Mouse (Mus musculus): Measurements from ENCODE around the gene Dynll1. TPM values are rescaled to one million over a fixed set of nuclear protein-coding genes. Genes with fewer than 3 reads are reported as not detected.

Dynll1 gene
- 1,455 and 1,701 TPM in 2 replicates for polyA plus RNA-seq (2016; fragmentation: Nextera tagmentation; extraction: Ambion mirVana)

GRCm38 (mm10) chr5:115300792-115301614, at the start of gene Dynll1:
Gene Dynll1, minus strand, starts transcription at chr5:115300999.
- peaks cover 27% of the 10 kb centered on the region for H3K4me1 ChIP-seq
- no peaks in the 10 kb centered on the region for H3K9me3 ChIP-seq
- peak within 1 kb of the TSS; percentile 92 for H3K27ac ChIP-seq
- under 1% methylated on average over 66 of the region's 66 CpGs for WGBS
- peak; percentile 99 for DNase-seq (ENCODE audit: low spot score)
- H3K36me3 ChIP-seq = peaks cover 33% of the 10 kb centered on the region
- H3K27me3 ChIP-seq (ENCODE audit: insufficient read depth, poor library complexity, severe bottlenecking) = no peaks in the 10 kb centered on the region
- peak within 1 kb of the TSS; percentile 85 for H3K4me3 ChIP-seq

- Histone ChIP-seq H3K4me1 (peaks cover 9% of the 10 kb centered on the region), H3K27me3 (ENCODE audit: insufficient read depth, poor library complexity, severe bottlenecking) (no peaks in the 10 kb centered on the region), H3K9me3 (no peaks in the 10 kb centered on the region), H3K36me3 (peaks cover 28% of the 10 kb centered on the region), H3K27ac (peak overlapping the region; percentile 92), H3K4me3 (peak overlapping the region; percentile 94)
- under 1% methylated on average over 18 of the region's 18 CpGs for WGBS
- DNase-seq (ENCODE audit: low spot score) = no peak
These were observed 48.4 kb upstream of the Dynll1 start for GRCm38 (mm10) chr5:115349225-115349555.

- Histone ChIP-seq H3K9me3 (no peaks in the 10 kb centered on the region), H3K4me3 (peak within 1 kb of the TSS; percentile 94), H3K4me1 (peaks cover 9% of the 10 kb centered on the region), H3K27ac (peak within 1 kb of the TSS; percentile 92), H3K27me3 (ENCODE audit: insufficient read depth, poor library complexity, severe bottlenecking) (no peaks in the 10 kb centered on the region), H3K36me3 (peaks cover 33% of the 10 kb centered on the region)
- under 1% methylated on average over 74 of the region's 74 CpGs for WGBS
- DNase-seq (ENCODE audit: low spot score) = peak; percentile 99
These were observed 47.9 kb upstream of the Dynll1 start, which contains the start of gene Cox6a1 for GRCm38 (mm10) chr5:115348546-115349224. Gene Cox6a1, minus strand, starts transcription at chr5:115348981.

GRCm38 (mm10) chr5:115347564-115347963, 46.8 kb upstream of the Dynll1 start:
- H3K27me3 ChIP-seq (ENCODE audit: insufficient read depth, poor library complexity, severe bottlenecking) = no peaks in the 10 kb centered on the region
- H3K4me3 ChIP-seq = peak overlapping the region; percentile 94
- peaks cover 9% of the 10 kb centered on the region for H3K4me1 ChIP-seq
- peak; percentile 93 for DNase-seq (ENCODE audit: low spot score)
- 3% methylated on average over 5 of the region's 5 CpGs for WGBS
- H3K36me3 ChIP-seq = peaks cover 44% of the 10 kb centered on the region
- no peak overlapping the region for H3K27ac ChIP-seq
- H3K9me3 ChIP-seq = no peaks in the 10 kb centered on the region

- Histone ChIP-seq H3K4me3 (peak overlapping the region; percentile 87), H3K36me3 (peaks cover 50% of the 10 kb centered on the region), H3K27ac (peak overlapping the region; percentile 95), H3K27me3 (ENCODE audit: insufficient read depth, poor library complexity, severe bottlenecking) (no peaks in the 10 kb centered on the region), H3K9me3 (no peaks in the 10 kb centered on the region), H3K4me1 (peaks cover 16% of the 10 kb centered on the region)
- DNase-seq (ENCODE audit: low spot score) = no peak
- 10% methylated on average over 36 of the region's 36 CpGs for WGBS
These were observed 40.7 kb upstream of the Dynll1 start for GRCm38 (mm10) chr5:115341314-115342165.

GRCm38 (mm10) chr5:115340577-115341313, 39.9 kb upstream of the Dynll1 start, which contains the start of the genes Gatc and Triap1:
Gene Gatc, minus strand, starts transcription at chr5:115341178.
Gene Triap1, plus strand, starts transcription at chr5:115341225.
- Histone ChIP-seq H3K4me1 (peaks cover 16% of the 10 kb centered on the region), H3K27me3 (ENCODE audit: insufficient read depth, poor library complexity, severe bottlenecking) (no peaks in the 10 kb centered on the region), H3K36me3 (peaks cover 50% of the 10 kb centered on the region), H3K9me3 (no peaks in the 10 kb centered on the region), H3K27ac (peak within 1 kb of the TSS; percentile 95), H3K4me3 (peak within 1 kb of the TSS; percentile 87)
- peak; percentile 94 for DNase-seq (ENCODE audit: low spot score)
- WGBS = under 1% methylated on average over 62 of the region's 62 CpGs

GRCm38 (mm10) chr5:115340007-115340406, 39.2 kb upstream of the Dynll1 start:
- DNase-seq (ENCODE audit: low spot score) = no peak
- H3K4me1 ChIP-seq = peaks cover 16% of the 10 kb centered on the region
- peaks cover 50% of the 10 kb centered on the region for H3K36me3 ChIP-seq
- H3K4me3 ChIP-seq = peak overlapping the region; percentile 87
- H3K9me3 ChIP-seq = no peaks in the 10 kb centered on the region
- 27% methylated on average over 7 of the region's 7 CpGs for WGBS
- no peak overlapping the region for H3K27ac ChIP-seq
- no peaks in the 10 kb centered on the region for H3K27me3 ChIP-seq (ENCODE audit: insufficient read depth, poor library complexity, severe bottlenecking)

- DNase-seq (ENCODE audit: low spot score) = peak; percentile 90
- Histone ChIP-seq H3K4me3 (no peak overlapping the region), H3K36me3 (peaks cover 76% of the 10 kb centered on the region), H3K4me1 (peaks cover 22% of the 10 kb centered on the region), H3K27ac (no peak overlapping the region), H3K27me3 (ENCODE audit: insufficient read depth, poor library complexity, severe bottlenecking) (no peaks in the 10 kb centered on the region), H3K9me3 (no peaks in the 10 kb centered on the region)
- WGBS = 64% methylated on average over 3 of the region's 3 CpGs
These were observed 32.8 kb upstream of the Dynll1 start for GRCm38 (mm10) chr5:115333626-115334025.

- Histone ChIP-seq H3K27me3 (ENCODE audit: insufficient read depth, poor library complexity, severe bottlenecking) (no peaks in the 10 kb centered on the region), H3K36me3 (peaks cover 64% of the 10 kb centered on the region), H3K4me3 (no peak overlapping the region), H3K4me1 (peaks cover 30% of the 10 kb centered on the region), H3K9me3 (no peaks in the 10 kb centered on the region), H3K27ac (no peak overlapping the region)
- DNase-seq (ENCODE audit: low spot score) = no peak
- WGBS = 87% methylated on average over 9 of the region's 9 CpGs
These were observed 30.2 kb upstream of the Dynll1 start for GRCm38 (mm10) chr5:115330955-115331354.

GRCm38 (mm10) chr5:115327610-115328548, 27.1 kb upstream of the Dynll1 start:
- Histone ChIP-seq H3K27me3 (ENCODE audit: insufficient read depth, poor library complexity, severe bottlenecking) (no peaks in the 10 kb centered on the region), H3K9me3 (no peaks in the 10 kb centered on the region), H3K4me3 (peak overlapping the region; percentile 94), H3K36me3 (peaks cover 34% of the 10 kb centered on the region), H3K4me1 (peaks cover 31% of the 10 kb centered on the region), H3K27ac (peak overlapping the region; percentile 98)
- DNase-seq (ENCODE audit: low spot score) = no peak
- under 1% methylated on average over 55 of the region's 55 CpGs for WGBS

- under 1% methylated on average over 91 of the region's 97 CpGs for WGBS
- Histone ChIP-seq H3K4me3 (peak within 1 kb of the TSS; percentile 94), H3K27ac (peak within 1 kb of the TSS; percentile 98), H3K27me3 (ENCODE audit: insufficient read depth, poor library complexity, severe bottlenecking) (no peaks in the 10 kb centered on the region), H3K9me3 (no peaks in the 10 kb centered on the region), H3K36me3 (peaks cover 25% of the 10 kb centered on the region), H3K4me1 (peaks cover 31% of the 10 kb centered on the region)
- DNase-seq (ENCODE audit: low spot score) = peak; percentile 97
These were observed 26.2 kb upstream of the Dynll1 start, which contains the start of gene Srsf9 for GRCm38 (mm10) chr5:115326875-115327609. Gene Srsf9, plus strand, starts transcription at chr5:115327177.

All from heart, embryonic 10.5 days (tissue).